In genomic region chr19:26461712-26462111, GRCm38 (mm10) we compare ENCODE assay signal across 22 mouse cellular contexts.
DNase-seq lines count a peak whose midpoint lies in the region; ATAC-seq and TF ChIP-seq lines count a peak whose summit lies in the region.
"Had no signal": no experiment of that assay in that cellular context is flagged by ENCODE, and none has a peak within 500 bp of the region (broad histone marks: within the 10 kb centered on the region; RNA-seq: fewer than 3 reads in every experiment).

No protein-coding gene starts in this region.

- DNase-seq in liver, embryonic 14.5 days (ENCODE audit: low read depth in 3 of 3, low spot score in 3 of 3) = no peak
- no peak for DNase-seq in liver
- peak; percentile 27 for DNase-seq in CH12.LX (ENCODE audit: extremely low read depth)
- DNase-seq in ES-E14 (ENCODE audit: low read depth, low spot score) = no peak
- no peak for DNase-seq in gastrocnemius, postnatal 4 days (ENCODE audit: low spot score in 2 of 2)
- DNase-seq: adrenal gland, postnatal 14 days; B cell, adult 2 months; cerebellum, adult 8-10 months; cerebellum, postnatal 36 days; gastrocnemius, postnatal 10 days; heart, adult 18-20 months; heart, postnatal 14 days; kidney, adult 8-10 months; kidney, postnatal 25 days; thymus, adult 2 months had no signal

- no peaks in the 10 kb centered on the region for H3K4me1 ChIP-seq in intestine, postnatal 0 days (replicated peaks; ENCODE audit: control insufficient read depth, insufficient read depth, low read length)
- H3K4me1 ChIP-seq in intestine, embryonic 15.5 days (replicated peaks) = no peaks in the 10 kb centered on the region
- H3K4me1 ChIP-seq in liver, embryonic 14.5 days (replicated peaks; ENCODE audit: control insufficient read depth in 2 of 2, insufficient read depth in 2 of 2, low read length in 1 of 2) = no peaks in the 10 kb centered on the region
- H3K4me1 ChIP-seq in CH12.LX (ENCODE audit: control insufficient read depth in 1 of 2, insufficient read depth in 2 of 2) (peaks cover 0 to 9% of the 10 kb centered on the region in 2 experiments; a peak in 2 of 4 replicates), ES-E14 (ENCODE audit: control insufficient read depth in 2 of 2, insufficient read depth in 2 of 2, low read length in 2 of 2, poor library complexity in 1 of 2) (no peaks in the 10 kb centered on the region)
- peaks cover 20% of the 10 kb centered on the region for H3K4me1 ChIP-seq in forebrain, embryonic 13.5 days
- H3K4me1 ChIP-seq: heart, embryonic 13.5 days; limb, embryonic 15.5 days had no signal

- H3K27me3 ChIP-seq in intestine, postnatal 0 days (replicated peaks; ENCODE audit: control insufficient read depth, insufficient read depth, low read length) = no peaks in the 10 kb centered on the region
- H3K27me3 ChIP-seq in intestine, embryonic 15.5 days (replicated peaks) = no peaks in the 10 kb centered on the region
- no peaks in the 10 kb centered on the region for H3K27me3 ChIP-seq in liver, embryonic 14.5 days (ENCODE audit: control insufficient read depth, insufficient read depth, low read length)
- no peaks in the 10 kb centered on the region for H3K27me3 ChIP-seq in CH12.LX (replicated peaks)
- H3K27me3 ChIP-seq in forebrain, embryonic 13.5 days = no peaks in the 10 kb centered on the region
- H3K27me3 ChIP-seq: forebrain, embryonic 15.5 days; heart, embryonic 13.5 days had no signal

- H3K27ac ChIP-seq in intestine, postnatal 0 days (ENCODE audit: low read depth, low read length) = no peak overlapping the region
- no peak overlapping the region for H3K27ac ChIP-seq in intestine, embryonic 15.5 days
- H3K27ac ChIP-seq in liver, embryonic 14.5 days = no peak overlapping the region
- H3K27ac ChIP-seq in CH12.LX (ENCODE audit: insufficient read depth, low read depth) (no peak overlapping the region), ES-E14 (ENCODE audit: insufficient read depth, low read depth, low read length, poor library complexity, severe bottlenecking) (no peak overlapping the region)
- no peak overlapping the region for H3K27ac ChIP-seq in forebrain, embryonic 13.5 days
- H3K27ac ChIP-seq: forebrain, embryonic 15.5 days; heart, embryonic 13.5 days; limb, embryonic 15.5 days had no signal

- no peak overlapping the region for H3K9ac ChIP-seq in intestine, postnatal 0 days (ENCODE audit: low read depth, low read length)
- no peak overlapping the region for H3K9ac ChIP-seq in intestine, embryonic 15.5 days
- no peak overlapping the region for H3K9ac ChIP-seq in liver, embryonic 14.5 days (replicated peaks)
- H3K9ac ChIP-seq in CH12.LX (ENCODE audit: insufficient read depth, low read depth) (no peak overlapping the region), ES-E14 (ENCODE audit: insufficient read depth, low read depth, low read length, poor library complexity, severe bottlenecking) (no peak overlapping the region)
- H3K9ac ChIP-seq in forebrain, embryonic 13.5 days = no peak overlapping the region
- H3K9ac ChIP-seq: forebrain, embryonic 15.5 days; heart, embryonic 13.5 days; limb, embryonic 15.5 days had no signal

- TF ChIP-seq RAD21 in CH12.LX (IDR thresholded peaks at IDR 0.05; ENCODE audit: low read depth, low read length) = peak; percentile 36

- no peak for ATAC-seq in intestine, postnatal 0 days
- no peak for ATAC-seq in intestine, embryonic 15.5 days
- ATAC-seq in liver, embryonic 14.5 days (ENCODE audit: insufficient read depth) = no peak
- ATAC-seq in forebrain, embryonic 13.5 days = no peak
- ATAC-seq: forebrain, embryonic 15.5 days had no signal

- TF ChIP-seq EP300 in liver, embryonic 14.5 days (IDR thresholded peaks at IDR 0.05; ENCODE audit: low read depth) = no peak
- no peak for TF ChIP-seq EP300 in CH12.LX (IDR thresholded peaks at IDR 0.05; ENCODE audit: low read length)

- TF ChIP-seq CTCF in intestine, postnatal 0 days (IDR thresholded peaks at IDR 0.05; ENCODE audit: low read depth) = peak; percentile 43
- TF ChIP-seq CTCF in liver, embryonic 14.5 days (IDR thresholded peaks at IDR 0.05; ENCODE audit: low read depth) = peak; percentile 12; the same call in 1 of the 2 replicates
- TF ChIP-seq CTCF in CH12.LX (conservative IDR thresholded peaks at IDR 0.05 in 1 of 2, IDR thresholded peaks at IDR 0.05 in 1 of 2; ENCODE audit: low read depth in 2 of 2, low read length in 2 of 2) = peak; percentile 25 to 60; a peak in 2 of 4 replicates

- dilution Hi-C loops in CH12.LX (cut with MboI; ENCODE audit: extremely low pct_ligation_motif_present, extremely low pct_unique_long_range_greater_than_20kb, low sequenced_read_pairs) = no loop called here

- 46% methylated on average over 4 of the region's 4 CpGs for WGBS in intestine, postnatal 0 days
- 57% methylated on average over 4 of the region's 4 CpGs for WGBS in intestine, embryonic 15.5 days
- WGBS in liver, embryonic 14.5 days (ENCODE audit: insufficient replicate concordance) = 39% methylated on average over 4 of the region's 4 CpGs
- 56% methylated on average over 4 of the region's 4 CpGs for WGBS in forebrain, embryonic 13.5 days

- no peak overlapping the region for H3K4me3 ChIP-seq in intestine, postnatal 0 days (ENCODE audit: low read depth, low read length)
- no peak overlapping the region for H3K4me3 ChIP-seq in intestine, embryonic 15.5 days (replicated peaks)
- H3K4me3 ChIP-seq in liver, embryonic 14.5 days (ENCODE audit: insufficient read depth in 1 of 2, low read depth in 2 of 2, low read length in 2 of 2) = no peak overlapping the region
- H3K4me3 ChIP-seq in CH12.LX (replicated peaks in 1 of 3; ENCODE audit: low read depth in 2 of 3, low read length in 2 of 3, poor library complexity in 1 of 3) (no peak overlapping the region), ES-E14 (ENCODE audit: insufficient read depth in 1 of 2, low read depth in 1 of 2, low read length in 2 of 2, poor library complexity in 1 of 2, severe bottlenecking in 1 of 2) (no peak overlapping the region)
- H3K4me3 ChIP-seq in forebrain, embryonic 13.5 days = no peak overlapping the region
- H3K4me3 ChIP-seq: forebrain, embryonic 15.5 days; heart, embryonic 13.5 days; limb, embryonic 15.5 days had no signal

- H3K4me2 ChIP-seq in intestine, postnatal 0 days (replicated peaks; ENCODE audit: low read depth) = no peak overlapping the region
- H3K4me2 ChIP-seq in intestine, embryonic 15.5 days (replicated peaks) = no peak overlapping the region
- no peak overlapping the region for H3K4me2 ChIP-seq in liver, embryonic 14.5 days (ENCODE audit: low read depth)
- H3K4me2 ChIP-seq in CH12.LX (ENCODE audit: insufficient read depth, low read depth, poor library complexity, severe bottlenecking) = no peak overlapping the region
- no peak overlapping the region for H3K4me2 ChIP-seq in forebrain, embryonic 13.5 days
- H3K4me2 ChIP-seq: forebrain, embryonic 15.5 days; heart, embryonic 13.5 days; limb, embryonic 15.5 days; midbrain, embryonic 11.5 days had no signal

- H3K9me3 ChIP-seq in intestine, postnatal 0 days (ENCODE audit: control insufficient read depth) = no peaks in the 10 kb centered on the region
- no peaks in the 10 kb centered on the region for H3K9me3 ChIP-seq in intestine, embryonic 15.5 days
- H3K9me3 ChIP-seq in liver, embryonic 14.5 days (ENCODE audit: control insufficient read depth, low read length) = no peaks in the 10 kb centered on the region
- H3K9me3 ChIP-seq in CH12.LX (replicated peaks; ENCODE audit: low read length) = no peaks in the 10 kb centered on the region
- H3K9me3 ChIP-seq in ES-E14 (ENCODE audit: control insufficient read depth, insufficient read depth, low read depth, low read length) = no peaks in the 10 kb centered on the region
- H3K9me3 ChIP-seq in forebrain, embryonic 13.5 days (replicated peaks) = no peaks in the 10 kb centered on the region
- H3K9me3 ChIP-seq: forebrain, embryonic 15.5 days; heart, embryonic 13.5 days; limb, embryonic 15.5 days had no signal

- H3K79me2 ChIP-seq in CH12.LX (replicated peaks; ENCODE audit: control insufficient read depth, extremely low read depth, insufficient read depth, poor library complexity, severe bottlenecking) = no peaks in the 10 kb centered on the region

- no peaks in the 10 kb centered on the region for H3K36me3 ChIP-seq in intestine, postnatal 0 days (ENCODE audit: control insufficient read depth, insufficient read depth)
- H3K36me3 ChIP-seq in intestine, embryonic 15.5 days = no peaks in the 10 kb centered on the region
- no peaks in the 10 kb centered on the region for H3K36me3 ChIP-seq in liver, embryonic 14.5 days (replicated peaks; ENCODE audit: control insufficient read depth, insufficient read depth, low read depth)
- H3K36me3 ChIP-seq in CH12.LX (replicated peaks in 1 of 2; ENCODE audit: control insufficient read depth in 1 of 2, insufficient read depth in 1 of 2, low read length in 1 of 2) (no peaks in the 10 kb centered on the region), ES-E14 (ENCODE audit: control insufficient read depth, insufficient read depth, low read length, poor library complexity, severe bottlenecking) (no peaks in the 10 kb centered on the region)
- H3K36me3 ChIP-seq in forebrain, embryonic 13.5 days (ENCODE audit: poor library complexity, severe bottlenecking) = no peaks in the 10 kb centered on the region
- H3K36me3 ChIP-seq: forebrain, embryonic 15.5 days; heart, embryonic 13.5 days; limb, embryonic 15.5 days had no signal

- in situ Hi-C loops in CH12.LX (cut with MboI; ENCODE audit: low pct_ligation_motif_present, low pct_unique_long_range_greater_than_20kb, low sequenced_read_pairs) (no loop called here), ES-E14 (cut with MboI; ENCODE audit: low sequenced_read_pairs in 2 of 2, unreplicated experiment in 2 of 2) (no loop called here)

- no peak for TF ChIP-seq POLR2A in CH12.LX (IDR thresholded peaks at IDR 0.05; ENCODE audit: low read depth, low read length)

TF ChIP-seq in CH12.LX, 34 proteins besides CTCF, POLR2A, EP300 and RAD21:
- TF ChIP-seq SMC3 (IDR thresholded peaks at IDR 0.05; ENCODE audit: low read depth, low read length) (peak; percentile 48), USF2 (conservative IDR thresholded peaks at IDR 0.05; ENCODE audit: low read depth, low read length) (no peak)

TF ChIP-seq in ES-E14, 5 proteins besides CTCF, POLR2A, EP300 and RAD21:
- no peak for TF ChIP-seq HCFC1 (IDR thresholded peaks at IDR 0.05; ENCODE audit: borderline replicate concordance, insufficient read depth, low read length)
- TF ChIP-seq MAFK (IDR thresholded peaks at IDR 0.05; ENCODE audit: insufficient read depth, low read depth, low read length) = no peak
- no peak for TF ChIP-seq CHD2 (IDR thresholded peaks at IDR 0.05; ENCODE audit: low read depth, low read length)
- no peak for TF ChIP-seq ZNF384 (IDR thresholded peaks at IDR 0.05; ENCODE audit: low read depth, low read length)
- peak; percentile 14; the same call in 1 of the 2 replicates for TF ChIP-seq ZC3H11A (IDR thresholded peaks at IDR 0.05; ENCODE audit: borderline replicate concordance, low read depth, low read length)
